Mouse (Mus musculus) hindbrain, embryonic 14.5 days (tissue): Measurements from ENCODE around the gene Large2. TPM values are rescaled to one million over a fixed set of nuclear protein-coding genes. Genes with fewer than 3 reads are reported as not detected.
A peak's percentile ranks its signal among the peaks of the same experiment; 100 is the strongest.

Experiments used
- ATAC-seq: fragments of 200-750 bp; cut with Nextera tagmentation; 2 replicates; pipeline ENCODE4 v1.8.0; 2017; ENCODE audit warnings: moderate number of reproducible peaks, mild to moderate bottlenecking, moderate TSS enrichment, moderate library complexity; ENCODE audit not compliant: low FRiP score
- DNase-seq: peaks from one replicate; pipeline ENCODE4 v3.0.0-alpha.2; 2015; ENCODE audit warnings: low spot score
- H3K27ac ChIP-seq: fragments of 300-500 bp; sonication (generic); 2 replicates; pipeline ENCODE4 v1.5.1; 2014; ENCODE audit warnings: mild to moderate bottlenecking, moderate library complexity
- H3K27me3 ChIP-seq: fragments of 300-500 bp; sonication (generic); 2 replicates; pipeline ENCODE4 v1.6.1; 2014; ENCODE audit warnings: mild to moderate bottlenecking, low read length, mixed read lengths; ENCODE audit not compliant: control insufficient read depth, insufficient read depth
- H3K36me3 ChIP-seq: fragments of 300-500 bp; sonication (generic); replicated peaks from 2 replicates; pipeline ENCODE4 v1.6.1; 2014; ENCODE audit not compliant: control insufficient read depth, insufficient read depth
- H3K4me1 ChIP-seq: fragments of 300-500 bp; sonication (generic); replicated peaks from 2 replicates; pipeline ENCODE4 v1.6.1; 2014; ENCODE audit warnings: antibody characterized with exemption, low read length, mixed read lengths; ENCODE audit not compliant: control insufficient read depth, insufficient read depth
- H3K4me2 ChIP-seq: fragments of 300-500 bp; sonication (generic); replicated peaks from 2 replicates; pipeline ENCODE4 v1.6.1; 2014; ENCODE audit warnings: mild to moderate bottlenecking, moderate library complexity
- H3K4me3 ChIP-seq: fragments of 300-500 bp; sonication (generic); replicated peaks from 2 replicates; pipeline ENCODE4 v1.5.1; 2014; ENCODE audit warnings: mild to moderate bottlenecking, low read length
- H3K9ac ChIP-seq: fragments of 300-500 bp; sonication (generic); 2 replicates; pipeline ENCODE4 v1.6.1; 2014
- H3K9me3 ChIP-seq: fragments of 300-500 bp; sonication (generic); 2 replicates; pipeline ENCODE4 v1.6.1; 2016; ENCODE audit warnings: low read length; ENCODE audit not compliant: control insufficient read depth
- WGBS: fragments of 180-500 bp; shearing (Covaris S2); extraction: QIAGEN DNeasy Blood & Tissue Kit; methylation state at CpG from one replicate; pipeline ENCODE4 v1.1.7; 2014; 5-methylcytosine and 5-hydroxymethylcytosine counted together
- polyA plus RNA-seq: library from polyadenylated mRNA; unstranded; fragments of >200 nt; fragmentation: Nextera tagmentation; extraction: Ambion mirVana; gene quantifications from 2 replicates; pipeline ENCODE4 v1.2.1, GENCODE M21; 2014

Large2 gene
- polyA plus RNA-seq, 1 experiment from 2014 or later = 2.0 TPM

GRCm38 (mm10) chr2:92391703-92392317 is 17.1 kb upstream of the Large2 start:
- Histone ChIP-seq H3K4me3 (peak overlapping the region; percentile 27), H3K27ac (peak overlapping the region; percentile 88), H3K9ac (peak overlapping the region; percentile 55), H3K36me3 (peaks cover 7% of the 10 kb centered on the region), H3K27me3 (no peaks in the 10 kb centered on the region), H3K9me3 (no peaks in the 10 kb centered on the region), H3K4me1 (peaks cover 53% of the 10 kb centered on the region), H3K4me2 (peak overlapping the region; percentile 59)
- DNase-seq = no peak
- 16% methylated on average over 11 of the region's 11 CpGs for WGBS
- ATAC-seq = no peak

- Histone ChIP-seq H3K4me2 (peak overlapping the region; percentile 59), H3K9ac (no peak overlapping the region), H3K27me3 (no peaks in the 10 kb centered on the region), H3K4me1 (peaks cover 53% of the 10 kb centered on the region), H3K36me3 (peaks cover 14% of the 10 kb centered on the region), H3K27ac (peak overlapping the region; percentile 88), H3K9me3 (no peaks in the 10 kb centered on the region), H3K4me3 (no peak overlapping the region)
- DNase-seq = no peak
- 87% methylated on average over 8 of the region's 8 CpGs for WGBS
- ATAC-seq = no peak
Measured at GRCm38 (mm10) chr2:92391116-92391515, 16.4 kb upstream of the Large2 start.

- no peak overlapping the region for H3K4me3 ChIP-seq
Measured at GRCm38 (mm10) chr2:92390206-92390930, 15.7 kb upstream of the Large2 start.

GRCm38 (mm10) chr2:92389645-92390044 is 15.0 kb upstream of the Large2 start:
- Histone ChIP-seq H3K27me3 (no peaks in the 10 kb centered on the region), H3K4me2 (peak overlapping the region; percentile 72), H3K9me3 (no peaks in the 10 kb centered on the region), H3K27ac (peak overlapping the region; percentile 81), H3K4me3 (peak overlapping the region; percentile 66), H3K9ac (peak overlapping the region; percentile 74), H3K4me1 (peaks cover 53% of the 10 kb centered on the region), H3K36me3 (peaks cover 29% of the 10 kb centered on the region)
- ATAC-seq = no peak
- DNase-seq = no peak
- 2% methylated on average over 10 of the region's 10 CpGs for WGBS

More at GRCm38 (mm10) chr2:92390206-92390930, 15.7 kb upstream of the Large2 start:
- DNase-seq = no peak
- Histone ChIP-seq H3K36me3 (peaks cover 21% of the 10 kb centered on the region), H3K4me2 (peak overlapping the region; percentile 72), H3K9me3 (no peaks in the 10 kb centered on the region), H3K27ac (peak overlapping the region; percentile 81), H3K9ac (peak overlapping the region; percentile 13; the same call in 1 of the 2 replicates), H3K27me3 (no peaks in the 10 kb centered on the region), H3K4me1 (peaks cover 53% of the 10 kb centered on the region)
- 74% methylated on average over 6 of the region's 6 CpGs for WGBS
- ATAC-seq = no peak

- peak overlapping the region; percentile 74 for H3K9ac ChIP-seq
- peak; percentile 91 for DNase-seq
- peak; percentile 92 for ATAC-seq
- peak overlapping the region; percentile 81 for H3K27ac ChIP-seq
- H3K27me3 ChIP-seq = no peaks in the 10 kb centered on the region
- no peaks in the 10 kb centered on the region for H3K9me3 ChIP-seq
- peak overlapping the region; percentile 66 for H3K4me3 ChIP-seq
- WGBS = under 1% methylated on average over 55 of the region's 62 CpGs
- H3K36me3 ChIP-seq = peaks cover 34% of the 10 kb centered on the region
- peaks cover 53% of the 10 kb centered on the region for H3K4me1 ChIP-seq
- peak overlapping the region; percentile 72 for H3K4me2 ChIP-seq
Measured at GRCm38 (mm10) chr2:92388891-92389641, 14.4 kb upstream of the Large2 start.

- H3K36me3 ChIP-seq = peaks cover 44% of the 10 kb centered on the region
- 41% methylated on average over 3 of the region's 3 CpGs for WGBS
- H3K4me3 ChIP-seq = peak overlapping the region; percentile 66
- no peaks in the 10 kb centered on the region for H3K9me3 ChIP-seq
- peak overlapping the region; percentile 72 for H3K4me2 ChIP-seq
- DNase-seq (no peak), ATAC-seq (no peak)
- no peaks in the 10 kb centered on the region for H3K27me3 ChIP-seq
- peak overlapping the region; percentile 74 for H3K9ac ChIP-seq
- H3K27ac ChIP-seq = peak overlapping the region; percentile 81
- H3K4me1 ChIP-seq = peaks cover 51% of the 10 kb centered on the region
Measured at GRCm38 (mm10) chr2:92388081-92388517, 13.4 kb upstream of the Large2 start.

GRCm38 (mm10) chr2:92387646-92388045 is 13.0 kb upstream of the Large2 start:
- peak overlapping the region; percentile 66 for H3K4me3 ChIP-seq
- H3K27ac ChIP-seq = peak overlapping the region; percentile 81
- H3K4me1 ChIP-seq = peaks cover 46% of the 10 kb centered on the region
- no peak for DNase-seq
- no peaks in the 10 kb centered on the region for H3K27me3 ChIP-seq
- peak overlapping the region; percentile 74 for H3K9ac ChIP-seq
- H3K9me3 ChIP-seq = no peaks in the 10 kb centered on the region
- H3K36me3 ChIP-seq = peaks cover 49% of the 10 kb centered on the region
- 67% methylated on average over 4 of the region's 4 CpGs for WGBS
- peak overlapping the region; percentile 72 for H3K4me2 ChIP-seq
- no peak for ATAC-seq

GRCm38 (mm10) chr2:92386821-92387570 is 12.3 kb upstream of the Large2 start:
- Histone ChIP-seq H3K4me3 (no peak overlapping the region), H3K4me1 (peaks cover 40% of the 10 kb centered on the region), H3K9me3 (no peaks in the 10 kb centered on the region), H3K27ac (no peak overlapping the region), H3K27me3 (no peaks in the 10 kb centered on the region), H3K4me2 (peak overlapping the region; percentile 72; the same call in 1 of the 2 replicates), H3K9ac (no peak overlapping the region), H3K36me3 (peaks cover 55% of the 10 kb centered on the region)
- WGBS = 92% methylated on average over 30 of the region's 30 CpGs
- ATAC-seq (no peak), DNase-seq (no peak)
